Mouse (Mus musculus) testis, postnatal 14 days (tissue): ENCODE data around the gene Aoc3.
"Not testable (repeated sequence)": the region's sequence is repeated elsewhere in the genome, so short reads cannot be mapped to it uniquely, and the experiment has no call there.

ENCODE experiments used
- DNase-seq: peaks from one replicate; pipeline ENCODE4 v3.0.0; 2021; ENCODE audit warnings: low spot score

Gene Aoc3

GRCm38 (mm10) chr11:101370141-101370540 lies 39.7 kb downstream of the Aoc3 start:
- no peak for DNase-seq

GRCm38 (mm10) chr11:101374421-101374938 lies 44.1 kb downstream of the Aoc3 start:
- DNase-seq: no peak

GRCm38 (mm10) chr11:101378196-101378595 lies 47.8 kb downstream of the Aoc3 start:
- DNase-seq: not testable (repeated sequence)

DNA sequence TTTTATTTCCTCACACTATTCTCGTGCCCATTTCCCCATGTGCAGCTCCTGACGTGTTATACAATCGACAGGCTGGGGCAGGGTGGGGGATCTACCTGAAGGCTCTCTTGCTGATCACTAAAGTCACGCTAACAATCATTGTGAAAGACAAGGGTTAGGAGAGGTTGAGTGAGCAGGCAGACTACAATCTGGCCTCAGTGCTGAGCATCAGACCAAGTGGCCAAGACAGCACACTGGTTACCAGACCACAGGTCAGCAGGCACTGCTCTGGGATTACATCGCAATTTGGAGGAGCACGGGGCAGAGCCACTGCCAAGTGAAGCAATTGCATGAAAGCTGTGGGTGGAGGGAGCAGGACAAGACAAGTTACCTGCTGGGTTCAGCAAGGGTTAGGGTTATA lies 48.5 kb downstream of the Aoc3 start:
- DNase-seq: no peak

DNA sequence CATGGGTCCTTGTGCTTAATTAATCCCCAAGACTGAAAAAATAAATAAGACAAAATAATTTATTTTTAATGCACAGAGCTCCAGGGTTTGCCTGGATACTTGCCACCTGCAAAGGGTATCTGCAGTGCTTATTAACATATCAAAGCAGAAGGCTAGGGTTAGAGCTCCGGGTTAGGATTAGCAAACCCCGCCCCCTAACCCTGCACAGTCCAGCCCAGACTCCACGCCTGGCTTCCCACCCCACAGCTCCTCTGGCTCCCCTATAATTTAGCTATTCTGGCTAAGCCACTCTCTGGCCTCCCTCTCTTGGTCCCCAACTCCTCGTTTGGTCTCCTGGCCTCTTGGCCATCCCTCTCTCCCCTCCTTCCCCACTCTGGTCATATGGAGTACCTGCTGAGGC lies 51.4 kb downstream of the Aoc3 start:
- no peak for DNase-seq
